Mouse (Mus musculus) kidney, adult 2 months (tissue): ENCODE results near the gene Pqlc2. TPM values are rescaled to one million over a fixed set of nuclear protein-coding genes. Genes with fewer than 3 reads are reported as not detected.
A peak's percentile ranks its signal among the peaks of the same experiment; 100 is the strongest.

Source experiments
- DNase-seq: peaks from one replicate; pipeline ENCODE4 v3.0.0; 2021
- H3K27ac ChIP-seq: fragments of 200-500 bp; 2 replicates; pipeline ENCODE4 v1.5.1; 2012; ENCODE audit warnings: low read depth, low read length, control low read depth, inconsistent platforms; ENCODE audit not compliant: insufficient read depth
- H3K27me3 ChIP-seq: fragments of 200-500 bp; replicated peaks from 2 replicates; pipeline ENCODE4 v1.6.1; 2012; ENCODE audit warnings: mild to moderate bottlenecking, moderate library complexity, low read length, inconsistent platforms; ENCODE audit not compliant: control insufficient read depth, insufficient read depth
- H3K36me3 ChIP-seq: fragments of 200-500 bp; 2 replicates; pipeline ENCODE4 v1.6.1; 2012; ENCODE audit warnings: mild to moderate bottlenecking, moderate library complexity, low read length, inconsistent platforms; ENCODE audit not compliant: control insufficient read depth, insufficient read depth
- H3K4me1 ChIP-seq: fragments of 200-500 bp; 2 replicates; pipeline ENCODE4 v1.6.1; 2011; ENCODE audit warnings: low read length; ENCODE audit not compliant: control insufficient read depth, insufficient read depth
- H3K4me3 ChIP-seq: fragments of 200-500 bp; 2 replicates; pipeline ENCODE4 v1.5.1; 2011; ENCODE audit warnings: mild to moderate bottlenecking, low read depth, low read length, control low read depth; ENCODE audit not compliant: insufficient read depth
- CTCF ChIP-seq: fragments of 200-500 bp; conservative IDR thresholded peaks from 2 replicates; pipeline ENCODE4 v1.5.1; 2011; ENCODE audit warnings: low read depth, mild to moderate bottlenecking, control low read depth, low read length, moderate library complexity, mixed read lengths; ENCODE audit not compliant: insufficient read depth, insufficient read length
- POLR2A ChIP-seq: fragments of 200-500 bp; IDR thresholded peaks from one replicate; pipeline ENCODE4 v1.6.1; 2011; ENCODE audit warnings: low read depth, low read length, control low read depth
- WGBS: fragments of 180-500 bp; shearing (Covaris S2); methylation state at CpG from one replicate; pipeline ENCODE4 v1.1.7; 2018; 5-methylcytosine and 5-hydroxymethylcytosine counted together
- polyA plus RNA-seq: library from polyadenylated mRNA; depleted of rRNA; stranded (reverse); fragments of >200 nt; gene quantifications from 2 replicates; pipeline ENCODE4 v1.2.3, GENCODE M21; 2012; rRNA removed

The Pqlc2 gene
- polyA plus RNA-seq: 63.3 and 71.7 TPM in 2 replicates

DNA sequence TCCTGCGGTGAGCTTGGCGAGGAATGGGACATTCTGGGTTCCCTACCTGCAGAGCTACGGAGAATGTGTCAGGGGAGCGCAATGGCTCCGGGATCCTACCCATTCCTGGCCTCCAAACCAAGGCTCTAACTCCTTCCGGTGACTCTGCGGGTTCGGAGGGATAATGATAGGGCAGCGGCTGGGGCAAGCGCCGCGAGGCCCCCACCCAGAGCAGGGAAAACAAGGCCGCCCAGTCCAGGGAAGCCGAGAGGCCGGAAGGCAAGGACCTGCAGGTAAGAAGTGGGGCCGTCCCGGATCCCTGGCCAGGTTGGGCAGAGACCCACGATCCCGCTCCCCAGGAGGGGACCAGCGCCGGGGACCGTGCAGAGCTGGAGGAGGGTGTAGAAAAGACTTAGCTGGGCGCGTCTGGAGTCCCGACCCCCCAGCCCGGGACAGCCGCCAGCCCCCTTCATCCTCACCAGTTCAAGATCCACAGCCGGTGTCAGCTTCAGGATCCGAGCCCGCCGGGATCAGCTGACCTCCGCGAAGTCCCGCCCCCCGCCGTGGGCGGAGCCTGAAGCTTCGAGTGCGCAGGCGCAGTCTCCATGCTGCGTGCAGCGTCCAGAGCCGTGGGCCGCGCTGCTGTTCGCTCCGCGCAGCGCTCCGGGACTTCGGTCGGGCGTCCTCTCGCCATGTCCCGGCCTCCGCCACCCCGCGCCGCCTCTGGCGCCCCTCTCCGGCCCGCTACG lies at the start of gene Pqlc2, which contains the start of gene Akr7a5:
Gene Pqlc2, minus strand, starts transcription at position 538 of the 728 bp plus-strand sequence.
Gene Akr7a5, plus strand, starts transcription at position 574 of the 728 bp plus-strand sequence.
- 0 out of 2 replicates have a peak, but pooled peaks cover 12% of the 10 kb centered on the region for H3K4me1 ChIP-seq
- 1% methylated on average over 63 of the region's 63 CpGs for WGBS
- peak; percentile 98 for DNase-seq
- H3K36me3 ChIP-seq: no peaks in the 10 kb centered on the region
- no peaks in the 10 kb centered on the region for H3K27me3 ChIP-seq
- TF ChIP-seq CTCF (no peak), POLR2A (peak; percentile 83)
- peak within 1 kb of the TSS; percentile 64 for H3K4me3 ChIP-seq
- peak within 1 kb of the TSS; percentile 81 for H3K27ac ChIP-seq

DNA sequence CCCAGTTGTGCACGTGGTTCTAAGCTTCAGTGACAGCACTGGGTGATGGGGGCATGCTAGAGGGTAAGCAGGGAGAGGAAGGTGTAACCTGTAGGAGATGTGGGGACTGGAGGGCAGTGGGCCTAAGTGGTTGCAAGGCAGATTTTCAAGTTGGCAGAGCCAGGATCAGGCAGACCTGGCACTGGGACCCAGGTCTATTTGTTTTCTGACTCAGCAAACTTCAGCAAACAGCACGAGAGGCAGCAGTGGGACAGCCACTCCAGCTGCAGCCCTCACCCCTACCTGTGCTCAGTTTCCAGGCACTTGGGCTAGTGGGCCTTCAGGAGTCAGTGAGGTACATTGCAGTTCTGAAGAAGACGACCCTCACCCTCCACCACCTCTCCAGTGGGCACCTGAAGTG lies 46.7 kb upstream of the Pqlc2 start:
- no peaks in the 10 kb centered on the region; the same call in 1 of the 2 replicates for H3K36me3 ChIP-seq
- H3K27ac ChIP-seq: no peak overlapping the region
- H3K27me3 ChIP-seq: no peaks in the 10 kb centered on the region

DNA sequence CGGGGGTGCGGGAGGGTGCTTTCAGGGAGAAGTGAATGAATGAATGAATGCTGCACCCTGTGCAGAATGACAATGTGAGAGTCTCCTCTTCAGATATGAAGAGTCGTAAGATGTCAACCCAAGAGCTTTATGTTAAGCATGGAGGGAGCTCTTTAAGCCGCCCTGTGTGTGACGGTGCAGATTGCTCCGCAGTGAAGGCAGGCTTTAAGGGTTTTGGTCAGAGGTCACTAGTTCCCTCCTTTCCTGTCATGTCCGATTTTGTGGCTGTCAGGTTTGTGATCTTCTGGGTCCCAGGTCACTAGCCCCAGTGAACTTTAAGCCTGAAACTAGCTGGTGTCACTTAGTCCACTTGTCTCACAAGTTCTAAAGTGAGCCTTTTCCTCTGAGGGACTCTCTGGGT lies 42.3 kb upstream of the Pqlc2 start:
- no peak for DNase-seq
- Histone ChIP-seq H3K4me1 (peaks cover 3% of the 10 kb centered on the region; the same call in 1 of the 2 replicates), H3K4me3 (peak overlapping the region; percentile 97), H3K27me3 (no peaks in the 10 kb centered on the region), H3K27ac (peak overlapping the region; percentile 70; the same call in 1 of the 2 replicates), H3K36me3 (no peaks in the 10 kb centered on the region; the same call in 1 of the 2 replicates)
- under 1% methylated on average over 7 of the region's 7 CpGs for WGBS
- TF ChIP-seq POLR2A (no peak), CTCF (no peak)

More for the DNA sequence above, 46.7 kb upstream of the Pqlc2 start:
- no peak for TF ChIP-seq CTCF
- TF ChIP-seq POLR2A: no peak
- 92% methylated on average over 3 of the region's 3 CpGs for WGBS
- H3K4me1 ChIP-seq: no peaks in the 10 kb centered on the region
- no peak for DNase-seq
- H3K4me3 ChIP-seq: no peak overlapping the region

DNA sequence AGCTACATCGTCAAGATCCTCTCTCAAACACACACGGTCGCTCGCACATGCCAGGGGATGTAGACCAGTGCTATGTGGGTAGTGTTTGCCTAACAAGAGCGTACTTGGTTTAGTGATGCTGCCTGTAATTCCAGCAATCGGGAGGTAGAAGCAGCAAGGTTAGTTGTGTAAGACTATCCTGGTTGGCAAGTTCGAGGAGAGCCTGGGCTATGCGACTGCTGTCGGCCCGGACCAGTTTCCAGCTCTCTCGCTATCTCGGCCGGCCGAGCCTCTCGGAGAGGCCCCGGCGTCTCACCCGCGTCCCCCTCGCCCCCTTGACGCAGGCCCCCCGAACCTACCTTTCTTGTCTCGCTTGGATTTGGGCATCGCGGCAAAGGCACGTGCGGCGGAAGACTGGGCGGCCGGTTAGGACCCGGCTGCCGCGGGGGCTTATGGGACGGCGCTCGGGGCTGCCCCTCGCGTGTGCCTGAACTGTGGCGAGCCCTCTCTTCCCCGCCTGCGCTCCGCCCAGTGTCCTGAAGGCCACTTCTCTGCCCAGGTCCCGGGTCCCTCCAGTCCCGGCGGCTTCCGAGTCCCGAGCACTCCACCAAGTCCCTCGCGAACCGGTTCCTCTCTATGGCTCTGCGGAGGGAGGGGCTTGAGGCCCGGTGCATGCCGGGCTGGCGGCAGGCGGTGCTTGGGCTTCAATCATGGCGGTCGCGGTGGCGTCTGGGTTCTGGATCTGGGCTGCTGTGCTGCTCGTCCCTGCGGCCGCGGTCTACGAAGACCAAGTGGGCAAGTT lies 41.6 kb upstream of the Pqlc2 start, which contains the start of the genes Mrto4, Emc1 and Ubr4:
Gene Mrto4, minus strand, starts transcription at position 646 of the 781 bp plus-strand sequence.
Gene Emc1, plus strand, starts transcription at position 657 of the 781 bp plus-strand sequence.
Gene Ubr4, plus strand, starts transcription at position 679 of the 781 bp plus-strand sequence.
- TF ChIP-seq CTCF (no peak), POLR2A (peak; percentile 19)
- no peaks in the 10 kb centered on the region; the same call in 1 of the 2 replicates for H3K36me3 ChIP-seq
- H3K4me1 ChIP-seq: peaks cover 3% of the 10 kb centered on the region; the same call in 1 of the 2 replicates
- WGBS: under 1% methylated on average over 64 of the region's 64 CpGs
- DNase-seq: peak; percentile 90
- H3K27me3 ChIP-seq: no peaks in the 10 kb centered on the region
- H3K4me3 ChIP-seq: peak within 1 kb of the TSS; percentile 97
- H3K27ac ChIP-seq: peak within 1 kb of the TSS; percentile 100

DNA sequence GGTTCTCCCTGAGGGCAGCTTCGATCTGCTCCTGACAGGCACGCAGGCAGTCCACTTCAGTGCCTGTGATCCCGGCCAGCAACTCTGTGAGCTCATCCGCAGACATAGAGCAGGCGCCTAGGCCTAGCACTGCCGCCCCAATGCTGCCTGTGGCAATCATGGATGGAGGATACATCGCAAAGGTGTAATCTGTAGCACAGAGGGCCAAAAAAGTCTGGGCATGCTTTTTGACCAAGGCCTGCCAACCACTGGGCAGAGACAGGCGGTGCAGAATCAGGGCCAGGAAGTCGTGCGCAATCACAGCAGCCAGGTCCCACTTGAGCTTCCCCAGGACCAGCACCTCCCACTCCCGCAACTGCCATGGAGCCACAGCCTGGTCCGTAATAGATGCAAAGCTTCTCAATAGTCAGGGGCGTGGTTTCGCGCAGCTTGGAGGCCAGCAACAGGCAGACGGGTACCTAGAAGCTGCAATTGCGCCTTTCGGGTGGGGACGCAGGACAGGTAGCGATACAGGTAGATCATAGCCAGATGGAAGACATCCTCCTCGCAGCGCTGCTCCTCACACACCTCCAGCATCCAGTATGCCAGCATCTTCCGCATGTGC lies 35.0 kb upstream of the Pqlc2 start:
- Histone ChIP-seq H3K27me3 (no peaks in the 10 kb centered on the region), H3K27ac (no peak overlapping the region), H3K4me3 (no peak overlapping the region), H3K36me3 (no peaks in the 10 kb centered on the region; the same call in 1 of the 2 replicates), H3K4me1 (no peaks in the 10 kb centered on the region; the same call in 1 of the 2 replicates)
- no peak for DNase-seq
- TF ChIP-seq CTCF (no peak), POLR2A (no peak)
- 89% methylated on average over 23 of the region's 23 CpGs for WGBS

DNA sequence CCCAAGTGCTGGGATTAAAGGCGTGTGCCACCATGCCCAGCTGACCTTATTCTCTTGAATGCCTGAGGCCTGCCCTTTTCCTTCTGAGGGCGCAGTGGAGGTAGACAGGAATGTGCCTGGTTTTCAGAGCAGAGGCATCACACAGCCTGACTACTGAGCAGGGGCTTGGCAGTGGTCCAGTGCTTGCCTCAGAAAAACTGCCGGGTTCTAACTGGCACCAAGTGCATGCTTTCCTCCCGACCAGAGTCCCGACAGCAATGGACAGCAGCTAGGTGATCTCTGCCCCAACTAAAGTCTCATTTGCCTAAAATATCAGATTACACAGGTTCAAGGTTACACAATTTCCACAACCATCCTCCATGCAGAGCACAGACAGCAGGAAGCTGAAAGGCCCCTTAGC lies 33.2 kb upstream of the Pqlc2 start:
- no peaks in the 10 kb centered on the region; the same call in 1 of the 2 replicates for H3K4me1 ChIP-seq
- TF ChIP-seq POLR2A (no peak), CTCF (no peak)
- H3K27me3 ChIP-seq: no peaks in the 10 kb centered on the region
- H3K4me3 ChIP-seq: no peak overlapping the region
- no peak overlapping the region for H3K27ac ChIP-seq
- DNase-seq: peak; percentile 76
- 30% methylated on average over 5 of the region's 5 CpGs for WGBS
- H3K36me3 ChIP-seq: no peaks in the 10 kb centered on the region
